Mouse (Mus musculus) megakaryocyte, embryonic 14.5 days (primary cell): ENCODE measurements around the gene Zfyve16. TPM values are rescaled to one million over a fixed set of nuclear protein-coding genes. Genes with fewer than 3 reads are reported as not detected.

ENCODE experiments used
- H3K27me3 ChIP-seq: replicated peaks from 2 replicates; pipeline ENCODE3; 2012; ENCODE audit warnings: inconsistent platforms
- H3K36me3 ChIP-seq: replicated peaks from 2 replicates; pipeline ENCODE3; 2012; ENCODE audit warnings: low read length, inconsistent platforms, mixed read lengths
- H3K4me1 ChIP-seq: 2 replicates; pipeline ENCODE4 v1.6.1; 2012; ENCODE audit warnings: inconsistent platforms
- H3K4me3 ChIP-seq: replicated peaks from 2 replicates; pipeline ENCODE3; 2012; ENCODE audit warnings: moderate library complexity, mild to moderate bottlenecking, inconsistent platforms
- H3K9me3 ChIP-seq: 2 replicates; pipeline ENCODE4 v1.6.1; 2012; ENCODE audit warnings: inconsistent platforms
- FLI1 ChIP-seq: IDR thresholded peaks from 2 replicates; pipeline ENCODE4 v1.6.1; 2012; ENCODE audit warnings: low read length, inconsistent platforms, mixed read lengths
- GATA1 ChIP-seq: IDR thresholded peaks from 3 replicates; pipeline ENCODE4 v1.6.1; 2012; ENCODE audit warnings: mixed read lengths, low read length, inconsistent platforms, borderline replicate concordance
- polyA plus RNA-seq: library from polyadenylated mRNA; stranded (reverse); fragments of >175 nt; gene quantifications from 2 replicates; pipeline ENCODE4 v1.2.3, GENCODE M21; 2012; ENCODE audit warnings: low replicate concordance; ENCODE audit not compliant: insufficient read depth

Gene Zfyve16
- polyA plus RNA-seq, 1 experiment, result 0.04 TPM

GRCm38 (mm10) chr13:92469381-92469780, 61.3 kb downstream of the Zfyve16 start:
- Histone ChIP-seq H3K4me1 (no peaks in the 10 kb centered on the region), H3K4me3 (no peak overlapping the region), H3K9me3 (peaks cover 5% of the 10 kb centered on the region; the same call in 1 of the 2 replicates), H3K36me3 (peaks cover 77% of the 10 kb centered on the region), H3K27me3 (no peaks in the 10 kb centered on the region)
- TF ChIP-seq FLI1, result no peak
- TF ChIP-seq GATA1, result no peak

GRCm38 (mm10) chr13:92467891-92468290, 62.8 kb downstream of the Zfyve16 start:
- H3K27me3 ChIP-seq, result no peaks in the 10 kb centered on the region
- TF ChIP-seq FLI1 (no peak), GATA1 (no peak)
- no peak overlapping the region for H3K4me3 ChIP-seq
- H3K4me1 ChIP-seq, result peaks cover 8% of the 10 kb centered on the region
- H3K9me3 ChIP-seq, result peaks cover 5% of the 10 kb centered on the region; the same call in 1 of the 2 replicates
- H3K36me3 ChIP-seq, result peaks cover 66% of the 10 kb centered on the region

- Histone ChIP-seq H3K36me3 (peaks cover 47% of the 10 kb centered on the region), H3K9me3 (peaks cover 5% of the 10 kb centered on the region; the same call in 1 of the 2 replicates), H3K4me3 (no peak overlapping the region), H3K27me3 (no peaks in the 10 kb centered on the region), H3K4me1 (peaks cover 9% of the 10 kb centered on the region)
- no peak for TF ChIP-seq FLI1
- TF ChIP-seq GATA1, result no peak
Measured at GRCm38 (mm10) chr13:92464698-92465097, 66.0 kb downstream of the Zfyve16 start.

- TF ChIP-seq GATA1, result no peak
- TF ChIP-seq FLI1, result no peak
- Histone ChIP-seq H3K9me3 (0 out of 2 replicates have a peak, but pooled peaks cover 3% of the 10 kb centered on the region), H3K27me3 (no peaks in the 10 kb centered on the region)
Measured at GRCm38 (mm10) chr13:92446872-92447271, 83.8 kb downstream of the Zfyve16 start.

GRCm38 (mm10) chr13:92440286-92440685, 90.4 kb downstream of the Zfyve16 start:
- H3K9me3 ChIP-seq, result peaks cover 14% of the 10 kb centered on the region; the same call in 1 of the 2 replicates
- TF ChIP-seq GATA1 (no peak), FLI1 (no peak)
- no peaks in the 10 kb centered on the region for H3K4me1 ChIP-seq
- H3K4me3 ChIP-seq, result no peak overlapping the region
- no peaks in the 10 kb centered on the region for H3K36me3 ChIP-seq
- H3K27me3 ChIP-seq, result peaks cover 6% of the 10 kb centered on the region

More at GRCm38 (mm10) chr13:92446872-92447271, 83.8 kb downstream of the Zfyve16 start:
- Histone ChIP-seq H3K4me1 (peaks cover 13% of the 10 kb centered on the region), H3K4me3 (no peak overlapping the region), H3K36me3 (no peaks in the 10 kb centered on the region)

- Histone ChIP-seq H3K4me3 (no peak overlapping the region), H3K27me3 (peaks cover 13% of the 10 kb centered on the region), H3K4me1 (no peaks in the 10 kb centered on the region), H3K36me3 (no peaks in the 10 kb centered on the region), H3K9me3 (peaks cover 11% of the 10 kb centered on the region; the same call in 1 of the 2 replicates)
- TF ChIP-seq FLI1 (no peak), GATA1 (no peak)
Measured at GRCm38 (mm10) chr13:92438656-92439055, 92.0 kb downstream of the Zfyve16 start.

Other genes with a start within 250 kb of the Zfyve16 start
- not detected in 2 replicates for gene Gm20379, start 224.9 kb downstream of the Zfyve16 start, polyA plus RNA-seq
- gene Dhfr, start 176.1 kb downstream of the Zfyve16 start, polyA plus RNA-seq, result 0.34 TPM in 1 of 2 replicates, not detected in the other
- gene Msh3, start 175.9 kb downstream of the Zfyve16 start, polyA plus RNA-seq, result 1.2 TPM in 1 of 2 replicates, not detected in the other
- gene Ankrd34b, start 105.0 kb downstream of the Zfyve16 start, polyA plus RNA-seq, result not detected in 2 replicates
- not detected in 2 replicates for gene Fam151b, start 46.9 kb downstream of the Zfyve16 start, polyA plus RNA-seq
- not detected in 2 replicates for gene Spz1, start 45.3 kb upstream of the Zfyve16 start, polyA plus RNA-seq
- gene Serinc5, start 80.2 kb upstream of the Zfyve16 start, polyA plus RNA-seq, result 1.1 and 2.0 TPM in 2 replicates